Mouse (Mus musculus) stomach, postnatal 0 days (tissue): ENCODE measurements around the gene Pld4. TPM values are rescaled to one million over a fixed set of nuclear protein-coding genes. Genes with fewer than 3 reads are reported as not detected.
"Not testable (repeated sequence)": the region's sequence is repeated elsewhere in the genome, so short reads cannot be mapped to it uniquely, and the experiment has no call there.

Experiments used
- ATAC-seq: fragments of 200-750 bp; cut with Nextera tagmentation; 2 replicates; pipeline ENCODE4 v1.8.0; 2017; ENCODE audit not compliant: low FRiP score, low TSS enrichment
- DNase-seq: peaks from one replicate; pipeline ENCODE4 v3.0.0-alpha.2; 2016; ENCODE audit warnings: low spot score
- H3K27ac ChIP-seq: fragments of 300-500 bp; sonication (generic); replicated peaks from 2 replicates; pipeline ENCODE4 v1.5.1; 2014; ENCODE audit warnings: mild to moderate bottlenecking, control low read depth
- H3K27me3 ChIP-seq: fragments of 300-500 bp; sonication (generic); 2 replicates; pipeline ENCODE4 v1.6.1; 2014; ENCODE audit warnings: low read length; ENCODE audit not compliant: control insufficient read depth, insufficient read depth
- H3K36me3 ChIP-seq: fragments of 300-500 bp; sonication (generic); 2 replicates; pipeline ENCODE4 v1.6.1; 2014; ENCODE audit warnings: low read length, mixed read lengths; ENCODE audit not compliant: control insufficient read depth, insufficient read depth
- H3K4me1 ChIP-seq: fragments of 300-500 bp; sonication (generic); replicated peaks from 2 replicates; pipeline ENCODE4 v1.6.1; 2014; ENCODE audit warnings: antibody characterized with exemption; ENCODE audit not compliant: control insufficient read depth, insufficient read depth
- H3K4me2 ChIP-seq: fragments of 300-500 bp; sonication (generic); replicated peaks from 2 replicates; pipeline ENCODE4 v1.6.1; 2014; ENCODE audit warnings: low read depth, mild to moderate bottlenecking, control low read depth, moderate library complexity
- H3K4me3 ChIP-seq: fragments of 300-500 bp; sonication (generic); 2 replicates; pipeline ENCODE4 v1.5.1; 2014; ENCODE audit warnings: low read depth, low read length, control low read depth
- H3K9ac ChIP-seq: fragments of 300-500 bp; sonication (generic); 2 replicates; pipeline ENCODE4 v1.6.1; 2014; ENCODE audit warnings: mild to moderate bottlenecking, low read length, control low read depth, mixed read lengths
- H3K9me3 ChIP-seq: fragments of 300-500 bp; sonication (generic); 2 replicates; pipeline ENCODE4 v1.6.1; 2016; ENCODE audit warnings: low read length; ENCODE audit not compliant: control insufficient read depth
- CTCF ChIP-seq: IDR thresholded peaks from 2 replicates; pipeline ENCODE4 v1.5.1; 2016; ENCODE audit warnings: antibody characterized with exemption, low read depth, mild to moderate bottlenecking, moderate library complexity
- EP300 ChIP-seq: optimal IDR thresholded peaks from 2 replicates; pipeline ENCODE3; 2016; ENCODE audit warnings: antibody characterized with exemption
- WGBS: fragments of 180-500 bp; shearing (Covaris S2); extraction: QIAGEN DNeasy Blood & Tissue Kit; methylation state at CpG from one replicate; pipeline ENCODE4 v1.1.7; 2014; 5-methylcytosine and 5-hydroxymethylcytosine counted together
- microRNA-seq: library from miRNA; unstranded; fragments of <30 nt; microRNA quantifications from one replicate; pipeline ENCODE4, GENCODE M21; 2016
- polyA plus RNA-seq: library from polyadenylated mRNA; unstranded; fragments of >200 nt; fragmentation: Nextera tagmentation; extraction: Ambion mirVana; gene quantifications from 2 replicates; pipeline ENCODE4 v1.2.1, GENCODE M21; 2015

Pld4 gene
- polyA plus RNA-seq, 1 experiment from 2014 or later = 9.8 TPM

DNA sequence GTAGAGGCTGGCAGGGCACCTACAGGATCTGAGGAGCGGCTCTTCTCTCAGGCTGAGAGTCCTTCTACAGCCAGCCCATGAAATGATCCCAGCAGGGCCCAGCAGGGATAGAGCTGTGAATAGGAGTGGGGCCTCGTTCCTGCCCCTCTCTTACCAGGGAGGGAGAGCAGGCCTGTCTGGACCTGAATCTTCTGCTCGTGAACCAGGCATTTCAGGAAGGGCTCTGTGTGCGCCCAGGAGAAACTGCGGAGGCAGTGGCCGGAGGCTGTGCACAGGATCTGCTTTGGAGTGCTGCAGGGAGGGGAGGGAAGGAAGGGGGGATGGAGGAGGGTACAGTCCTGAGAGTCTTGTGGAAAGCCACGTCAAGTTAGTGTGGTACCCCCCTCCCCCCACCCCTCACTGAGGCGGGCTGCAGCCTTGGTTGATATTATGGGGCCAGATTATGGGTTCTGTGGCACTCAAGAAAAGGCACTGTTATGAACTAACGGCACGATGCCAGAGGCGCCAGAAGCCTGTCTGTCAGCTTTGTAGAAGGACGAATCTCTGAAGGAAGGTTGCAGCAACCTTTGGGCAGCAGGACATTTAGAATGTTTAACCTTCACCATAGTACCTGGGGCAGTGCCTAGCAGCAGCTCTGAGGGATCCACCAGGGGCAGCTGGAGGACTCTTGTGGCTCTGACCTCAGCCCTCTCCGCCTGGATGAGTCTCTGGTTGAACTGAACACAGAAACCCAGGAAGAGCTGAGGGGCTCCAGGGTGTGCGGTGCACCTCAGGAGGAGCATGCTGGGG, 54.4 kb downstream of the Pld4 start:
- TF ChIP-seq CTCF (no peak), EP300 (no peak)
- Histone ChIP-seq H3K4me3 (no peak overlapping the region), H3K9ac (no peak overlapping the region), H3K4me1 (no peaks in the 10 kb centered on the region), H3K27ac (peak overlapping the region; percentile 69), H3K36me3 (peaks cover 11% of the 10 kb centered on the region), H3K27me3 (no peaks in the 10 kb centered on the region), H3K4me2 (no peak overlapping the region), H3K9me3 (no peaks in the 10 kb centered on the region)
- ATAC-seq = 0 out of 2 replicates have a peak, but pooled peaks have one; percentile 21
- DNase-seq = no peak
- WGBS = 59% methylated on average over 14 of the region's 14 CpGs

DNA sequence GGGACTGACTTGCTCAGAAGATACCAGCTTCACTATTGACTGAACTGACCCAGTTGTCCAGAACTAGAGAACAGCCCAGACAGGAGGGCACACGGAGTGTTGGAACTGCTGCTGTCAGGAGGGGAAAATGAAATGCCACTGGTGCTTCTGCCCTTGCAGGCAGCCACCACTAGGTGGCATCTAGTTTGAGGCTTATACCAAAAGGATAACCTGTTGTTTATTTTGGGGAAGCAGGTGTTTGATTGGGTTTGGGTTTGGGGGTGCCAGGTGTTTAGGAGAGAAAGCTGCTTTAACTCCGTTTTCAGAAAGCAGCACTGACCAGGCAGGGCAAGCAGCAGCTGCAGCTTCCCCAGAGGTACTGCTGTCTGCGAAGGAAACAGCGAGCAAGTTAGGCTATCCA, 55.8 kb downstream of the Pld4 start:
- Histone ChIP-seq H3K27me3 (no peaks in the 10 kb centered on the region), H3K4me3 (no peak overlapping the region), H3K4me2 (no peak overlapping the region), H3K36me3 (peaks cover 17% of the 10 kb centered on the region), H3K9me3 (no peaks in the 10 kb centered on the region), H3K9ac (no peak overlapping the region), H3K27ac (no peak overlapping the region), H3K4me1 (no peaks in the 10 kb centered on the region)
- 52% methylated on average over 4 of the region's 4 CpGs for WGBS
- TF ChIP-seq EP300 (no peak), CTCF (peak; percentile 91)
- peak; percentile 58 for DNase-seq
- ATAC-seq = 0 out of 2 replicates have a peak, but pooled peaks have one; percentile 28

DNA sequence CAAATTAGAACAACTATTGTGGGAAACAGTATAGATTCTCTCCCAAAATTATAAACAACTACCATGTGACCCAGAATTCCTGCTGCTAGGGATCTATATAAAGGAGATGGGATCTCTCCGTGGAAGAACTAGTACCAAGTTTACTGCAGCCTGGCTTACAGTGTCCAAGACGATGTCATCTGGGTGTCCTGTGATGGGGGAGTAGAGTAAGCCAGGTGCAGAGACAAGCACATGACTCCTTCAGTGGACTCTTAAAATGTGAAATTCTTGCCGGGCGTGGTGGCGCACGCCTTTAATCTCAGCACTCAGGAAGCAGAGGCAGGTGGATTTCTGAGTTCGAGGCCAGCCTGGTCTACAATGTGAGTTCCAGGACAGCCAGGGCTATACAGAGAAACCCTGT, 56.4 kb downstream of the Pld4 start:
- H3K27me3 ChIP-seq, ATAC-seq, H3K9ac ChIP-seq, DNase-seq, H3K4me3 ChIP-seq, H3K4me1 ChIP-seq, H3K27ac ChIP-seq, H3K4me2 ChIP-seq, H3K9me3 ChIP-seq: not testable (repeated sequence)
- WGBS = 81% methylated on average over 7 of the region's 7 CpGs
- peaks cover 21% of the 10 kb centered on the region for H3K36me3 ChIP-seq

Small RNAs within 50 kb of the gene (microRNA-seq; reads per million reads assigned to microRNA genes)
- not detected for gene Mir6940

Other genes with a start within 250 kb of the Pld4 start
- gene Tmem179, start 243.9 kb upstream of the Pld4 start, polyA plus RNA-seq = 1.5 and 1.7 TPM in 2 replicates
- gene Inf2, start 171.9 kb upstream of the Pld4 start, polyA plus RNA-seq = 1.5 and 2.0 TPM in 2 replicates
- gene Adssl1, start 140.6 kb upstream of the Pld4 start, polyA plus RNA-seq = 4.7 and 6.4 TPM in 2 replicates
- 91.5 and 97.1 TPM in 2 replicates for gene Siva1, start 116.0 kb upstream of the Pld4 start, polyA plus RNA-seq
- 84.5 and 98.2 TPM in 2 replicates for gene Akt1, start 85.8 kb upstream of the Pld4 start, polyA plus RNA-seq
- 11.3 and 12.1 TPM in 2 replicates for gene Zbtb42, start 81.8 kb upstream of the Pld4 start, polyA plus RNA-seq
- 20.7 and 21.2 TPM in 2 replicates for gene Cep170b, start 40.2 kb upstream of the Pld4 start, polyA plus RNA-seq
- gene Ahnak2, start 42.0 kb downstream of the Pld4 start, polyA plus RNA-seq = 5.4 and 6.3 TPM in 2 replicates
- 6.8 and 7.0 TPM in 2 replicates for gene Clba1, start 48.3 kb downstream of the Pld4 start, polyA plus RNA-seq
- gene Cdca4, start 68.8 kb downstream of the Pld4 start, polyA plus RNA-seq = 37.5 and 41.6 TPM in 2 replicates
- gene Gpr132, start 107.6 kb downstream of the Pld4 start, polyA plus RNA-seq = 0.10 and 0.11 TPM in 2 replicates
- gene Jag2, start 169.1 kb downstream of the Pld4 start, polyA plus RNA-seq = 3.2 and 4.5 TPM in 2 replicates
- gene Nudt14, start 181.5 kb downstream of the Pld4 start, polyA plus RNA-seq = 78.6 and 82.7 TPM in 2 replicates
- gene Btbd6, start 215.8 kb downstream of the Pld4 start, polyA plus RNA-seq = 17.1 and 19.7 TPM in 2 replicates
- 22.3 and 27.6 TPM in 2 replicates for gene Brf1, start 240.0 kb downstream of the Pld4 start, polyA plus RNA-seq